Mouse (Mus musculus) frontal cortex, postnatal 14 days (tissue): ENCODE measurements around the gene Irgc1.

Source experiments
- DNase-seq, 2 experiments: peaks; one replicate each; pipeline ENCODE4 v3.0.0; 2022; ENCODE audit warnings: low spot score in 2 of 2

Irgc1 gene

GRCm38 (mm10) chr7:24472442-24472841 is 20.3 kb upstream of the Irgc1 start:
- DNase-seq = no peak

DNA sequence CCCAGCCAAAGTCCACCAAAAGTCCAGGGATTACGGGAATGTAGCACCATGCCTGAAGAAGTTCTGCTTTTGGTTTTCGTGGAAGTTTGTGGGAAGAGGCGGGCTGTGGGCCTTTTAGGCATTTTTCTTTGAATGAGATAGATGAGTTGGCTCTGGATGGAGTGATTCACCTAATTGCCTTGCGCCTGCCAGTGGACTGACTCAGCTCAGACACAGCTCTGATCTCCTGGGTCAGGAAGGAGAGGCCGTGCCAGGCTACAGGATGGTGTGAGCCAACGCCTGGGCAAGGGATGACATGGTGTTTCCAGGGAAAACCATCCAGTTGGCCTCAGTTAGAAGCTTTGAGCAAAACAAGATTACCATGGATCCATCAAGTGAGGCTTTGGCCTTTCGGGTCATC is 18.3 kb upstream of the Irgc1 start:
- no peak for DNase-seq

GRCm38 (mm10) chr7:24469126-24469525 is 17.0 kb upstream of the Irgc1 start:
- no peak for DNase-seq

GRCm38 (mm10) chr7:24467886-24468285 is 15.8 kb upstream of the Irgc1 start:
- DNase-seq = no peak

- DNase-seq = no peak
Observed at GRCm38 (mm10) chr7:24466835-24467234, 14.7 kb upstream of the Irgc1 start.

GRCm38 (mm10) chr7:24462388-24463319 is 10.6 kb upstream of the Irgc1 start, which contains the start of gene Plaur:
TSS of gene Plaur (plus strand) at chr7:24462484.
- no peak for DNase-seq

DNA sequence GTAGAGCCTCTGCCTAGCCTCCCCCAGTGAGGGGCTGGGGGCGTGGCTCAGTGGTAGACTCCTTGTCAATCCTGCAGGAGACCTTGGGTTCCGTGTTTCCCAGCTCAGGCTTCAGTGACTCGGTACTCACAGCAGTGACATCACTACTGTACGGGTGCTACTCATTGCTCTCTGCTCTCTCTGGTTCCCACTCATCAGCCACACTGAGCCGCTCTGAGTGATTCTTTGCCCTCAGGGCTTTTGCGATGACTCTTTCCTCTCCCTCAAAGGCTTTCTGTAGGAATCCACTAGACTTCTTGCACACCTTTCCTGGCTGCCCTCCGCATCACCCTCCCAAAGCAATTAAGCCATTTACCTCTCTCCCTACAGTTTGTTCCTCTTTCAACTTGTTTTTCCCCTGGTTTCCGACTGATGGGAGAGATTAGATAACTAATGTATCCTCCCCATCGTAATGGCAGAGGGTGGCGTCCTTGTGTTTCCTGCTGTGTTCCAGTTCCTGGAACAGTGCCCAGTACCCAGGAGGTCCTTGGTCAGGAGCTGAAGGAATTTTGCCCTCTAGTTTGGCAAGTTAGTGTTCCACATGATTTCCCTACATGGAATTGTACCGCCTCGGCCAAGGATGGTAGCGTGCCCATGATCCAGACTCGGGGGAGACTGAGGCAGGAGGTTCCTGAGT is 9.4 kb upstream of the Irgc1 start:
- DNase-seq = no peak

- DNase-seq = no peak
Observed at GRCm38 (mm10) chr7:24459843-24460242, 7.7 kb upstream of the Irgc1 start.

GRCm38 (mm10) chr7:24459440-24459839 is 7.3 kb upstream of the Irgc1 start:
- no peak for DNase-seq

GRCm38 (mm10) chr7:24457726-24458370 is 5.8 kb upstream of the Irgc1 start:
- DNase-seq = no peak

GRCm38 (mm10) chr7:24455726-24456125 is 3.6 kb upstream of the Irgc1 start:
- DNase-seq = no peak

GRCm38 (mm10) chr7:24454199-24454598 is 2.1 kb upstream of the Irgc1 start:
- DNase-seq = no peak

GRCm38 (mm10) chr7:24450585-24451017 is 1.5 kb downstream of the Irgc1 start:
- no peak for DNase-seq

GRCm38 (mm10) chr7:24448782-24449517 is 3.1 kb downstream of the Irgc1 start:
- no peak for DNase-seq

GRCm38 (mm10) chr7:24446697-24447340 is 5.3 kb downstream of the Irgc1 start:
- peak in 1 of 2 experiments; percentile 15 for DNase-seq

DNA sequence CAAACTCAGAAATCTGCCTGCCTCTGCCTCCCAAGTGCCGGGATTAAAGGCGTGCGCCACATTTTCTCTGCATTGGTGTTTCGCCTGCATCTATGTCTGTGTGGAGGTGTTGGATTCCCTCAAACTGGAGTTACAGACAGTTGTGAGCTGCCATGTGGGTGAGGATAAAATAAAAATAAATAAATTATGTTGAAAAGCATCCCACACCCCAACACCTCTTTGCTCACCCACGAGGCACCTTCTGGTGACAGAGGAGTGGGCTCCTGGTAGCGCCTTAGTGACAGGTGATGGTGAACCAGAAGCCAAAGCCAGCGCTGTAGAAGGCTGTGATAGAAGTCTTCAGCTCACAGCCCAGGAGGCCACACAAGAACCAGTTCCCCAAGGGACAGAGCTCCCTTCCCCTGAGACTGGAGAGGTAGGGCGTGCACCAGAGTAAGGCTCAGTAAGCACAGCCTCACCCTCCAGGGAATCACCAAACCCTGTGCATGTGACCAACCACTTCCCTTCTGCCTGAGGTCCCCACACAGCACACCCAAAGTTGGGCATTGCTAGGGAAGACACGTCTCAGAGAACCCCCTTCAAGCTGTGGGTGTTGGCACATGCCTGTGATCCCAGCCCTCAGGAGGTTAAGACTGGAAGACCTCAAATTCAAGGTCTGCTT is 6.7 kb downstream of the Irgc1 start:
- DNase-seq = no peak

- no peak for DNase-seq
Observed at GRCm38 (mm10) chr7:24442313-24442712, 9.8 kb downstream of the Irgc1 start.

DNA sequence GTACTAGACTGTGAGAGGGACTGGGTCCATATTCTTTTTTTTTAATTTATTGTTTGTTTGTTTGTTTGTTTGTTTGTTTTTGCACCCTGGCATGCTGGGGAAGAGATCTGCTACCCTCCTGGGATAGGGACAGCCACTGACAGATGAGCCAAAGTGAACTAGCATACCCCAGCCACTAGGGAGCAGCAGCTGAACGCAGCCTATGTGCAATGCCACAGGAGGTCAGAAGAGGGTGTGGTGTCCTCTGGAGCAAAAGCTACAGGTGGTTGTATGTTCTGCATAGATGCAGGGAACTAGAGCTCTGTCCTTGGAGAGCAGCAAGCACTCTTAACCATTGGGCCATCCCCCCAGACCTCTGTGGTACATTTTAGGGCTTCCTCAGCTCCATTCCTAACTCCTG is 10.3 kb downstream of the Irgc1 start:
- DNase-seq = peak in 1 of 2 experiments; percentile 35

DNA sequence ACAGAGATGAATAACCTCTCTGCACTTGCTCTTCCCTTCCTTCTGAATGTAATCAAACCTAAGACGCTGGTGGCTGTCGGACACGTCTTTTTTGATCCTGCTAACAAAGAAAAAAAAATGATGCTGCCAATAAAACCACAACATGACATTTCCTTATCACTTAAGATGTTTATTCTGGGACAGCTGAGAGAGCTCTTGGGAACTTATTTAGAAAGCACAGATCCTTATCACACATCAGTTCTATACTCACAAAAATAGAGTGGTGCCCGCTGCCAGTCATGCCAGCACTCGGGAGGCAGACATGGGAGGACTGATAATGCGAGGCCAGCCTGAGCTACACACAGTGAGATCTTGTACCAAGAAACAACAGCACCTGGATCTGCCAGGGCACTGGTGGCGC is 12.2 kb downstream of the Irgc1 start:
- DNase-seq = no peak

GRCm38 (mm10) chr7:24439191-24439590 is 12.9 kb downstream of the Irgc1 start:
- no peak for DNase-seq

GRCm38 (mm10) chr7:24437981-24438380 is 14.1 kb downstream of the Irgc1 start:
- DNase-seq = peak; percentile 62 to 74
